Mouse (Mus musculus) lung, postnatal 10 days (tissue): ENCODE measurements around the gene Zcchc12.
A peak's percentile ranks its signal among the peaks of the same experiment; 100 is the strongest.

ENCODE experiments used
- DNase-seq: peaks from one replicate; pipeline ENCODE4 v3.0.0; 2021

The Zcchc12 gene

GRCm38 (mm10) chrX:36195736-36196525 is at the start of gene Zcchc12:
TSS of gene Zcchc12 (plus strand) at chrX:36195904.
- DNase-seq: peak; percentile 2

DNA sequence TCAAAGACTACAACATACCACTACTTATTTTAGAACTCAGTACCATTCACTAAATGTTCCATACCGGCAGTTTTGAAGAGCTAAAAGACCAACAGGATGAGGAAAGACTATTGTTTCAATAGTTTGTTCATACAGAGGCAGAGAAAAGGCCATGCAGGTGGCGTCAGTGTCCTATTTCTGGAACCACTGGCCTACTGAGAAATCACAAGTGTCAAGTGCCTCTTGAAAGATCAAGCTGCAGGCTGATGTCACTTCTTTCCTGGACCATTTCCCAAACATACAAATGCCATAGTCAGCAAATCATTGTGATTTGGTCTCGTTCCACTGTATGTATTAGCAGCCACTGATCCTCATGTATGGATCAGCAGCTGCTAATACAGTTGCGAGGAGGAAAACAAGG is 49.0 kb upstream of the Zcchc12 start:
- peak; percentile 20 for DNase-seq

DNA sequence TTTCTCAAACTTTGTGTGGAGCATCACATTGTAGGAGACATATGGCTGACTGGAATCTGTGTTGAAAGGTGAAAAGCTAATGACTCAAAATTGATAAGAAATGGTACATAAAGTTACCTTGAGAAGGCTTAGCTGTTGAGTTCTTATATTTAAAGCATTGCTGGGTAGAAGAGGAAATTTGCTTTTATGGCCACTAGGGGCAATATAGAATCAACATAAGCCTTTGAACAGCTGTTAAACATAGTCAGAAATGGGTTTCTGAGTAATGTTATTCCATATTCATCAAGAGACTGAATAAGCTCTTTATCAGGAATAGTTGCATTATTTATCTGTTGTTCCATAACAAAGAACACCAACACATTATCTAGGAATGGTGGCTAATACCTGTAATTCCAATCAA is 45.6 kb upstream of the Zcchc12 start:
- DNase-seq: no peak

DNA sequence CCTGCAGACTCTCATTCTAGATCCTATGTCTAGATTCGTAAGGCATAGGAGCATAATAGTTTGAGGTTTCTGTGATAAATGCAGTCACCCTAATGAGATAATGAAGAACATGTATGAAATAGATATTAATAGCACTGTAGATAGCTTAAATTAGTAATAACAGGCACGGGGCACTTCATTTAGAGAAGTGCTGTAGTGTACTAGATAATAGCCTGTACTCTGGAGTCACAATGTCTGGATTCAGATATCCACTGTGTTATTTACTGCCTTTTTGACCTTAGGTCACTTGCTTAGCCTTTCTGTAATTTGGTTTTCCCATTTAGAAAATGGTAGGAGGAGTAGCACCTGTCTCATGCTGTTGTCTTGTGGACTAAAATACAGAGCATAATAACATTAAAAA is 39.0 kb upstream of the Zcchc12 start:
- DNase-seq: no peak

- peak; percentile 5 for DNase-seq
Measured at GRCm38 (mm10) chrX:36161567-36161966, 34.1 kb upstream of the Zcchc12 start.

GRCm38 (mm10) chrX:36183625-36184024 is 12.1 kb upstream of the Zcchc12 start:
- DNase-seq: peak; percentile 66

DNA sequence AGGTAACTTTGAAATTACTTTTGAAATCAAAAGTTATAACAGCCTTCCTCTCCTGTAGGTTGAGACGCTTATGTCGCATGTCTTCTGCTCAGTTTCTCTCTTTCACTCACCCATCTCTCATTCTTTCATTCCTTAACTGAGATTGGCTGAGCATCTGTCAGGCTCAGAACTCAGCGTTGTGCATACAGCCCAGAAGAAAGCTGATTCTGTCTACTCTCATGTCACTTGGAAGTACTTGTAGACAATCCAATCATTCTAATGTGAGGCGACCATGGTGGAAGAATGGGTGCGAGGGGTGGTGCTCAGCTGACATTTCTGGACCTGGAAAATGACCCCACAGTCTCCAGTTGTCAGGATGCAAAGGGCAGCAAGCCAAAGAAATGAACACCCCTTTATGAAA is 9.7 kb upstream of the Zcchc12 start:
- DNase-seq: no peak

DNA sequence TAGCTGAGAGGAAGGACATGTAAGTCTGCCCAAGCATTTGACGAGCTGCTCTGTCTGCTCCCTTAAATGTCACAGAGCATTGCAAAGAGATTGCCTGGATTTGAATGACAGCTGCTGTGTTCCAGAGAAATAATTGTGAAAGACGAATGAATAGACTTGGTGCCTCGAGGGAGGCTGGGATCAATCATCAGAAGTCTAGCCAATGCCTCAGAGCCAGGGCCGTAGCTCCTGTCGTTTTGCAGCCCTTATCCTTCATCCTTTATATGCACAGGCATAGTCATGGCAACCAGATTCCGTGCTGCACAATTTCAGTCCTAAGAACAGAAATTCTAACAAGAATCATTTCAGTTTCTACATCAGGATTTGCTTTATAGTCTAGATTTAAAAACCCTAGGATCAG is 9.3 kb upstream of the Zcchc12 start:
- DNase-seq: no peak

GRCm38 (mm10) chrX:36193951-36194350 is 1.8 kb upstream of the Zcchc12 start:
- DNase-seq: no peak

DNA sequence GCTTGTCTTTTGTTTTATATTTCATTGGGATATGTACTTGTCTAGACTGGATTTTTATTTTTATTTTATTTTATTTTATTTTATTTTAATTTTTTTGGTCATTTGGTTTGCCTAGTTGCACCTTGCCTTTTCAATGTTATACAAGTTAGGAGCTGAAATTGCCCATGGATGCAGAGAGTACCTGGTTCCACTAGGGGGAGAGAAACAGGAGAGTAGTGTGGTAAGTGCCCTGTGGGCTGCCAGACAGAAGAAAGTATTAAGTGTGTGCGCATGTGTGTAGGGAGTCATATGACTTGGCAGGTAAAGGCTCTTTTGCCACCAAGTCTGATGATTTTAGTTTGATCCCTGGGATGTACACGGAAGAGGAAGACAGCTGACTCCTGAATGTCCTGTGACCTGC is 13.8 kb downstream of the Zcchc12 start:
- no peak for DNase-seq

DNA sequence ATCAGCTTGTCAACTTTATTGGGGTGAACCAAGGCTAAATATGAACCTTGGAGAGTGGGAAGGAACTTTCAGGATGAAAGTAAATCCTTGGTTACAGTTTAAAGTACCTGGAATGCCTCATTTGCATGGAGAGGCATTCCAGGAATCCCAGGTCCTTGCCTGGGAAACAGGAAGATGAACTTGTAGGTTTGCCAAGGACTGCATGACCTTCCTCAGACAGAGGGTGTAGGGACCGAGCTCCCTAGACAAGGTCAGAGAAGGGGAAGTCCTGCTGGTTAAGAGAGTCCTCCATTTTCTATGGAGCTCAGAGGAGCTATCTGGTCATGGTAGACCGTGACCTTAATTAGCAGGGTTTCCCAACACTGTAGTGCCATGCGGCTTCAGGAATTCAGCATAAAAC is 15.5 kb downstream of the Zcchc12 start:
- DNase-seq: no peak

DNA sequence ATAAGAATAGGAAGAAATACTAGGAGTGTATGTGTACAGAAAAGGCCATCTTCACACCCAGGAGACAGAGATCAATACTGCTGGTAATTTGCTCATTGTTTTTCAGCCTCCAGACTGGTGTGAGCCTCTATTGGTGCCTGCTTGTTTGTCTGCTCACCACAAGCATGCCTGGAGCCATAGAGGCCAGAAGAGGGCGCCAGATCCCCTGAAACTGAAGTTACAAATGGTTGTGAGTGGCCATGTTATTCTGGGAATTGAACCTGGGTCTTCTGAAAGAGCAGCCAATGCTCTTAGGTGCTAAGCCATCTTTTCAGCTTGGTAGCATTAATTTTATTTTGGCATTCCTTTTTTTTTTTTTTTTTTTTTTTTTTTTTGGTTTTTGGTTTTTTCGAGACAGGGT is 25.7 kb downstream of the Zcchc12 start:
- no peak for DNase-seq

- DNase-seq: peak; percentile 79
Measured at GRCm38 (mm10) chrX:36225777-36226176, 30.1 kb downstream of the Zcchc12 start.

GRCm38 (mm10) chrX:36226577-36226976 is 30.9 kb downstream of the Zcchc12 start:
- peak; percentile 43 for DNase-seq

DNA sequence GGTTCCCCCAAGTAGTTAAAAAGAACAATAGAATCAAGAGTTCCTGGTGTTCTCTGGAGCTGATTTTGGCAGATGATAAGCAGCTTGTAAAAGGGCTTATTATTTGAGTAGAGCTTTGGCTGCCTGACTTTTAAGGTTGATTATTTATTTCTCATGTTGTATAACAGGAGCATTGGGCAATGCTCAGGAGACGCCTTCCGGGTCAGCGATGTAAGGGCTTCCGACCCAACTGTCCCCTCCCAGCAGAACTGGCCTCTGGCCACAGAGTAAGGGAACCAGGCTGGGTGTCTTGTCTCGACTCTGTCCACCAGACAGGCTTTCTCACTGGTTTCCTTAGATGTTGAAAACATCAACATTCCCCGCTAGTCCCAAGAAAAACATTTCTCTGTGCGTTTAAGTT is 33.2 kb downstream of the Zcchc12 start:
- peak; percentile 35 for DNase-seq

DNA sequence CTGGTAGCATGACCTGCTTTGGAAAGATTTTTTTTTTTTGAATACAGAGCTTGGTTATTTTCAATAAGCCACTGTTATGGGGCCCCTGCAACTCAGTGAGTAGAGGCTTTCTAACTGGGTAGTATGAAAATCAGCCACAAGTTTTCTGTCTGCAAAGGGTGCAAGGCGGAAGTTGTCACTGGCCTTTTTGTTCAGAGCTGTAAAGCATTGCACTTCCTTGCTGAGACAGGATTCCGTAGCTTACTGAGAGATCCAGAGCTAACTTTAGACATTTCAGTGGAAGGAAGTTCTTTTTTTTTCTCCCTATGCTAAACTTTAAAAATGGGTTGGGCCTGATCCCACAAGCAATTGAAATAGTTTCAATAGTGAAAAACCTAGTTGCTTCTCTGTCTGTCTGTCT is 33.6 kb downstream of the Zcchc12 start:
- DNase-seq: no peak

GRCm38 (mm10) chrX:36235652-36236051 is 39.9 kb downstream of the Zcchc12 start:
- no peak for DNase-seq
